Mouse (Mus musculus): ENCODE measurements around the gene Slc25a10.

Gene Slc25a10

DNA sequence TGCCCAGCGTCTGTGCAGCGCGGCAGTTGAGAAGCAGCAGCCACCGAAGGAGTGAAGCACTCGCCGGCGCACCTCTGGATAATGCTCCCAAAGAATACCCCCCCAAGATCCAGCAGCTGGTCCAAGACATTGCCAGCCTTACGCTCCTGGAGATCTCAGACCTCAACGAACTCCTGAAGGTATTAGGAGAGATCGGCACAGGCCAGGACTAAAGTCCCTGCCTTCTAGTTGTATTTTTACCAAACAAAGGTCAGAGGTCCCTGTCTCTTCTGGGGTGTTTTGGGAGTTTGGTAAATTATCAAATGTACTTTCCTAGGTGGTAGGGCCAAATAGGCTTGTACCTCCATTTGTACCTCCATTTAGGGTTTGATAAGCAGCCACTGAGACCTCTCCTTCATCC, 6.4 kb upstream of the Slc25a10 start:
- no peak for DNase-seq

- DNase-seq, result no peak
Observed at GRCm38 (mm10) chr11:120488516-120488915, 3.1 kb upstream of the Slc25a10 start.

DNA sequence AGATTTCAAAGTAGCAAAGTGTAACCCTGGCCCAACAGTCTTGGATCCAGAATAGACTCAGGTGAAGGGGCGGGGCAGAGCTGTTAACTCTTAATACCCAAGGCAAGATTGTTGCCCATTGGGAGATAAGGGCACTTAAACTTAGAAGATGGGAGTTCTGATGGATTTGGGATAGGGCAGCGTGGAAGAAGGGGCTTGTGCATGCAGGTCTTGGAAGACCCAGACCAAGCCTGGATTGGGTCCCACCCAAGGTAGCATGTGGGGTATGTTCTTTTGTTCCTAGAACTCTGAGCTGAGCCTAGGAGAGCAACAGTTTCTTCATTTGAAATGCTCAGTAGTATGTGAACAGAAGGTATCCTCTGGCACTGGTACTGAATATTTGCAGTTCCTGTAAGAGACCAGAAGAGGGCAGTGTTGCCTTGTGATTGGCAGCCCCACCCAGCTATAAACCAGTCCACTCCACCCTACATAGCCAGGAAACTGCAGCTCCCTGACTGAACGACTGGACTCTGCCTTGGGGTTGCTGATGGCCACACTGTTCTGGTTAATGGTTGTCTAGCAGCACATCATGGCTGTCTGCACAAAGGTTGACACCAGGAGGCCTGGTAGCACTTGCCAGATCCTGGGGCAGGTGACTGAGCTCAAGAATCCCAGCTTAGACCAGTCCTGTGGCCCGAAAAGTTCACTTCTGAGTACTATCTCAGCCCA, 2.4 kb upstream of the Slc25a10 start:
- peak; percentile 89 for DNase-seq

GRCm38 (mm10) chr11:120490291-120491046, 1.2 kb upstream of the Slc25a10 start:
- no peak for DNase-seq

DNA sequence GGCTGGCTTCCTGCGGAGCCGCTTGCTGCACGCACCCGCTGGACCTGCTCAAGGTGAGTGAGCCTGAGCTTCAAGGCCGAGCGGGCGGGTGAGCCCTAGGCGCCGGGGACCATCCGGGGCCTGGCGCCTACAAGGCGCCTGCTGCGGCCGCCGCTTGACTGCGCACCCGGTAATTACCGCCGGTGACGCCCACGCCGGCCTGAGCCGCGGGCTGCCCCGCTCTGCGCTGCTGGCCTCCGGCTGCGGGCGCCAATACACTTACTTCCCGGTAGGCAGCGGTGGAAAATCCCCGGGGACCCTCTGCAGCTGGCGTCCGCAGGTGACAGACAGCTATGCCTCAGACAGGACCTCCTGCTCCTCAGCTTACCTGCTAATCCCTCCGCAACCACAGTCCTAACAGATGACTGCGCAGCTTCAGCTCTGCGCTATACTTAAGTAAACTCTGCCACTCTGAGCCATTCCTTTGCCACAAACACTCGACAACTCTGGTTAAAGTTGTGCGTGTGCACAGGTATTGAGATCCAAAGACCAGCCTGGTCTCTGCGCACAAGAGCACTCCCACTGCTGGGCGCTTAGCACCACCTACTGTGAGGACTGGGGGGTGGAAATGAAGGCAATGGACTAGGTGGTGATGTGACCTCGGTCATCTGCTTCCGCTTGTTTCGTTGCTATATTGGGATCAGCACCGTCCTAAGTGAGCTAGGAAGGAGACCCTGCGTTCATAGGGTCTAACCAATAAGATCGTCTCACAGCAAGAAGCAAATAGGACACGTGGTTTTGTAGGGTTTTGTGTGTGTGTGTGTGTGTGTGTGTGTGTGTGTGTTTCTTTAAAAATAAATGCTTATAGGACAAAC, 611 bp downstream of the Slc25a10 start:
- peak; percentile 57 for DNase-seq

GRCm38 (mm10) chr11:120492878-120493203, 1.2 kb downstream of the Slc25a10 start:
- DNase-seq, result no peak

- DNase-seq, result no peak
Observed at GRCm38 (mm10) chr11:120493351-120493750, 1.7 kb downstream of the Slc25a10 start.

- DNase-seq, result no peak
Observed at GRCm38 (mm10) chr11:120493911-120494310, 2.3 kb downstream of the Slc25a10 start.

DNA sequence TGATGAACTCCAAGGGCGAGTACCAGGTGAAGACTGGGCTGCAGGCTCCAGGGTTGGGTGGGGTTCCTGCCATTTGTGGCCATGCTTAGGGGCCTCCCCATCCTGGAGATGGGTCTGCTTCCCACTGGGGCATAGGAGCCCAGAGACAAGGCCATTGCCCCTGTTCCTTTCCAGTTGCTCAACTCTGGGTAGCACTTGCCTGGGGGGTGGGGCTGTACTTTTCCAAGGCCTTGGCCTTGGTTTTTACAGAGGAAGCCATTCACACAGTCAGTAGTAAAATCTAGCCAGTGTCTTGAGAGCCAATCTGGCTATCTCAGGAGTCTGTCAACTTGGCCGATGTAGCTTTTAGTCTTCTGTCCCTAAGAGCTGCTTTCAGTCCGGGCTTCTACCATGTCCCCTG, 5.8 kb downstream of the Slc25a10 start:
- DNase-seq, result no peak

GRCm38 (mm10) chr11:120498226-120498625, 6.6 kb downstream of the Slc25a10 start:
- no peak for DNase-seq

GRCm38 (mm10) chr11:120498891-120499290, 7.3 kb downstream of the Slc25a10 start:
- no peak for DNase-seq

DNA sequence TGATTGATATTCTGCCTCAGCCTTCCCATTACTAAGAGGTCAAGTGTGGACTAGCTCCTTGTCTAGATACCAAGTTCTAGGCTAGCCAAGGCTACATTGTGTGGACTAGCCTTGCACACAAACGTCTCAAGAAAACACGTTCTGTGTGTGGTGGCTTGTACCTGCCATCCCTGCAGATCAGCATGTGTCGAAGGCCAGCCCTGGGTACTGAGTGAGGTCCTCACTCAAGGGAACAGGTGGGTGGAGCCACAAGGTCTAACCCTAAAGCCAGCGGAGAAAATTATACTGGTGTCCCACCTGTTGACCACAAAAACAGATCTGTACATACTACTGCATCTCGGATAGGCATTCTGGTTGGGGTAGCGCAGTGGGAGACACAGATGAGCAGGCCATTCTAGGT, 8.3 kb downstream of the Slc25a10 start:
- no peak for DNase-seq

- DNase-seq, result no peak
Observed at GRCm38 (mm10) chr11:120500357-120500756, 8.7 kb downstream of the Slc25a10 start.

DNA sequence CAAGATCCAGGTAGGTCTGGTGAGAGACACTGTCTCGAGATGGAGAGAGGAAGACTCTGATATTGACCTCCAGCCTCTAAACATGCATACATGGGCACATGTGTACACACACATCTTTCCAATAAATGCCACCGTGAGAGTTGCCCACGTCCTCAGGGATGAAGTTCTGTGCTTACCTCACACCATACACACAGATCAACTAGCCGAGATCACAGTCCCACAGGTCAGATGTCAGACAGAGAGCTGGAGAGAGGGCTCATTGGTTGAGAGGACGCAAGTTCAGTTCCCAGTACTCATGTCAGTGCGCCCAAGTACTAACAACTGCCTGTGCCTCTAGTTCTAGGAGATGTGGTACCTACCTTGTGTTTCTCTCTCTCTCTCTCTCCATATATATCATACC, 9.4 kb downstream of the Slc25a10 start:
- DNase-seq, result no peak

DNA sequence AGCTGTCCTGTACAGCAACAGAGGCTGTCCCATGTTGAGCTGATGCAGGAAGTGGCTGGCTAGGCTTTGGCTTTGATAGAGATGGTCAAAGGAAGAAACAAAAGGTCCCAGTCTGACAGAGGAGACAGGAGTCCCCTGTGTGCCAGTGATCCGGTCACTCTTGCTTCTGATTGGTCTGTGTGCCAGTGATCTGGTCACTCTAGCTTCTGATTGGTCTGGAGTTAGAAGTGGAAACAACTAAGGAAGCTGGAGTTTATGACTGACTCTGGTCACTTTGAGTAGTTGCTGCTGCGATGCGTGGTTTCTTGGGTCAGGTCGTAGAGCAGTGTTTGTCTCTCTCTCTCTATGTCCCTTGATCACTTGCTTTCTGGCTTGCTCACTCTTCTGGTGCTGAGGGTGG, 10.1 kb downstream of the Slc25a10 start:
- no peak for DNase-seq

DNA sequence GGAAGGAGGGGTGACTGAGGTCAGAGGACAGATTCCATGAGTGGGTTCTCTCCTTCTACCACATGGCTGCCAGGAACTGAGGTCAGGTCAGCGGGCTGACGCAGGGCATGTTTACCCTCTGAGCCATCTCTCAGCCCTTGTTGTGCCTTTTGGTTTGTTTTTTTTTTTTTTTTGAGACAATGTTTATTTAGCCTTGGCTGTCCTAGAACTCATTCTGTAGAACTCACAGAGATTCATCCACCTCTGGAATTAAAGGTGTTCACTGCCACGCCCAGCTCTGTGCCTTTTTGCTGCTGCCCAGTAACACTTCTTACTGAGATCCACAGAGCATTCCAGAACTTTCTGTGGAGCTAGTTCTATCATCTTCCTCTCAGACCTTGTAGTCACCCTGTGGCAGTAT, 14.0 kb downstream of the Slc25a10 start:
- DNase-seq, result no peak

- no peak for DNase-seq
Observed at GRCm38 (mm10) chr11:120506899-120507298, 15.3 kb downstream of the Slc25a10 start.

DNA sequence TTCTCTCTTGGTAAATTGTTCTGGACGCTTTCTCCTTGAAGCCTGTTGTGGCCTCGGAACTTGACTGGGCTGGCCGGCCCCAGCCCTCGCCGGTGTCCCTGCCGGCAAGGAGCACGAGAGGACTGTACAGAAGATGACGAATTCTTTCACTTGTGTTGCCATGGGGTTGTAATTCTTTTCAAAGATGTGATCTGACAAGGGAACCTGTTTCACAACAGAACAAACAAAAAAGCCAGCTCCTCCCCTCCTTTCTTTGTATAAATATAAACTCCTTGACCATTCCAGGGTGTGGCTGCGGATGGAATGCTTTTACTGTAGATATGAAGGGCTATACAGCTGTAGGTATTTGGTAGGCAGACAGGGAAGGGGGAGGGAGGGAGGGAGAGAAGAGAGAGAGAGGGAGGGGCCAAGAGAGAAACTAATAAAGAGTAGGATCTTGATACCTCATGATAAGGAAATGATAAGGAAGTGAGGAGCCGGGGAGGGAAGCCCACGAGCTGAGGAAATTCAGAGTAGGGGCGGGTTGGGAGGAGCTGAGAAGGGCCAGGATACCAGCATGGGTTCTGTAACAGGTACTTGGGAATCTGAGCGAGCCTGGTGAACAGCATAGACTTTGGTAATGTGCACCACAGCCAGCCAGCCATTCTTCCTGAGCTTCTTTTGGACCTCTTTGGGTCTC, 16.1 kb downstream of the Slc25a10 start:
- no peak for DNase-seq

DNA sequence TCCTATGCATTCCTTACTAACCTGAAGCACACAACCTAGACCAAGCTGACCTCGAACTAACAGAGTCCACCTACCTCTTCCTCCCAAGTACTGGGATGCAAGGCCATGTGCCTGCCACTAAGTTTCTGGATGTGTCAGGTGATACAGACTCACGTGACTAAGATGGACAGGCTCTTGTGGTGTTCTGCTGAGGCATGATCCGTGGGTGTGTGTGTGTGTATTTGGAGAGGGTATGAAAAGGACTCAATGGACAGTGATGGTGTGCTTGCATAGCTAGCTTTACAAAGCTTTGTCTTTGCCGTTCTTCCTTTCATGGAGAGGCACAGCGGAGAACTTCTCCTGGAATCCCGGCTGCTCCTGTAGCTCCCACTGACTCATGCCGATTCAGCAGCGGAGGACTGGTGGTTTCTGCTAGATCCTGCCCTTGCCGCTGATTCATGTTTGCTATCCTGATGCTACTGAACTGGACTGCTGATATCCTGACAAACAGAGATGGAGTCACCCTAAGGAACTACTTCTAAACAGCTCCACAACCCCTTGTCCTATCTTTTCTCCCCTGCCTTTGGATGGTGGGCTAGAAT, 16.7 kb downstream of the Slc25a10 start:
- DNase-seq, result no peak

GRCm38 (mm10) chr11:120509940-120510339, 18.3 kb downstream of the Slc25a10 start:
- no peak for DNase-seq

GRCm38 (mm10) chr11:120510375-120511030, 18.9 kb downstream of the Slc25a10 start:
- peak; percentile 73 for DNase-seq

GRCm38 (mm10) chr11:120512790-120513453, 21.3 kb downstream of the Slc25a10 start:
- no peak for DNase-seq

Measured in retina, postnatal 1 day (tissue).